Mouse (Mus musculus) frontal cortex, postnatal 36 days (tissue): ENCODE data around the gene Trim50.
A peak's percentile ranks its signal among the peaks of the same experiment; 100 is the strongest.

Source experiments
- DNase-seq, 2 experiments: peaks; one replicate each; pipeline ENCODE4 v3.0.0; 2022; ENCODE audit warnings: low spot score in 2 of 2

Trim50 gene

GRCm38 (mm10) chr5:135369787-135370654, 16.9 kb downstream of the Trim50 start, which contains the start of gene Nsun5:
Gene Nsun5, plus strand, starts transcription at chr5:135369953.
- peak; percentile 94 to 95 for DNase-seq

- DNase-seq: no peak
These were observed 18.1 kb downstream of the Trim50 start for GRCm38 (mm10) chr5:135371195-135371594.

GRCm38 (mm10) chr5:135373601-135374000, 20.5 kb downstream of the Trim50 start:
- DNase-seq: no peak

- DNase-seq: no peak
These were observed 22.1 kb downstream of the Trim50 start for GRCm38 (mm10) chr5:135375167-135375566.

GRCm38 (mm10) chr5:135376341-135376740, 23.2 kb downstream of the Trim50 start:
- no peak for DNase-seq

GRCm38 (mm10) chr5:135380681-135381080, 27.6 kb downstream of the Trim50 start:
- DNase-seq: no peak

- no peak for DNase-seq
These were observed 28.3 kb downstream of the Trim50 start for GRCm38 (mm10) chr5:135381356-135381925.

- no peak for DNase-seq
These were observed 29.7 kb downstream of the Trim50 start for GRCm38 (mm10) chr5:135382746-135383145.

GRCm38 (mm10) chr5:135383771-135384170, 30.7 kb downstream of the Trim50 start:
- no peak for DNase-seq

- DNase-seq: peak; percentile 80 to 82
These were observed 41.1 kb downstream of the Trim50 start, which contains the start of gene Pom121 for GRCm38 (mm10) chr5:135394004-135394823. Gene Pom121, minus strand, starts transcription at chr5:135394546.

- DNase-seq: peak in 1 of 2 experiments; percentile 52
These were observed 42.7 kb downstream of the Trim50 start for GRCm38 (mm10) chr5:135395826-135396225.

GRCm38 (mm10) chr5:135399382-135399781, 46.3 kb downstream of the Trim50 start:
- no peak for DNase-seq

- DNase-seq: peak; percentile 79 to 83
These were observed 47.1 kb downstream of the Trim50 start for GRCm38 (mm10) chr5:135400244-135400643.

GRCm38 (mm10) chr5:135404623-135405022, 51.5 kb downstream of the Trim50 start:
- peak; percentile 64 to 71 for DNase-seq

GRCm38 (mm10) chr5:135405437-135405836, 52.3 kb downstream of the Trim50 start:
- DNase-seq: no peak

- no peak for DNase-seq
These were observed 55.0 kb downstream of the Trim50 start for GRCm38 (mm10) chr5:135408114-135408513.

- no peak for DNase-seq
These were observed 57.2 kb downstream of the Trim50 start for GRCm38 (mm10) chr5:135410266-135410665.
